Mouse (Mus musculus): ENCODE data around the gene P2ry2. TPM values are rescaled to one million over a fixed set of nuclear protein-coding genes. Genes with fewer than 3 reads are reported as not detected.
A peak's percentile ranks its signal among the peaks of the same experiment; 100 is the strongest.

Gene P2ry2
- 1.6 and 2.2 TPM in 2 replicates for polyA plus RNA-seq (2014; fragmentation: Nextera tagmentation; extraction: Ambion mirVana)

- peaks cover 34% of the 10 kb centered on the region for H3K27me3 ChIP-seq (replicated peaks; ENCODE audit: control insufficient read depth, insufficient read depth, low read length)
- peaks cover 10% of the 10 kb centered on the region for H3K4me1 ChIP-seq (replicated peaks; ENCODE audit: control insufficient read depth, insufficient read depth, low read length)
- H3K9ac ChIP-seq (ENCODE audit: low read depth, low read length) = peak within 1 kb of the TSS; percentile 37
- H3K4me3 ChIP-seq (ENCODE audit: low read depth, low read length) = peak within 1 kb of the TSS; percentile 53
- peak within 1 kb of the TSS; percentile 81 for H3K4me2 ChIP-seq
- ATAC-seq (replicated peaks; ENCODE audit: low FRiP score) = no peak
- no peaks in the 10 kb centered on the region for H3K9me3 ChIP-seq (ENCODE audit: control insufficient read depth, low read length)
- no peaks in the 10 kb centered on the region for H3K36me3 ChIP-seq (ENCODE audit: control insufficient read depth, insufficient read depth, low read length)
- DNase-seq (ENCODE audit: low spot score) = no peak
- WGBS = 62% methylated on average over 4 of the region's 4 CpGs
- H3K27ac ChIP-seq (ENCODE audit: low read depth, low read length) = no peak within 1 kb of the TSS
Observed at GRCm38 (mm10) chr7:101012541-101012940, at the start of gene P2ry2. P2ry2 (minus strand) TSS chr7:101012866.

- DNase-seq (ENCODE audit: low spot score) (no peak), ATAC-seq (replicated peaks; ENCODE audit: low FRiP score) (no peak)
- Histone ChIP-seq H3K36me3 (ENCODE audit: control insufficient read depth, insufficient read depth, low read length) (no peaks in the 10 kb centered on the region), H3K27ac (ENCODE audit: low read depth, low read length) (no peak overlapping the region), H3K4me1 (replicated peaks; ENCODE audit: control insufficient read depth, insufficient read depth, low read length) (no peaks in the 10 kb centered on the region; the same call in 1 of the 2 replicates), H3K4me2 (no peak overlapping the region), H3K9ac (ENCODE audit: low read depth, low read length) (no peak overlapping the region), H3K4me3 (ENCODE audit: low read depth, low read length) (no peak overlapping the region), H3K9me3 (ENCODE audit: control insufficient read depth, low read length) (no peaks in the 10 kb centered on the region), H3K27me3 (replicated peaks; ENCODE audit: control insufficient read depth, insufficient read depth, low read length) (no peaks in the 10 kb centered on the region)
- WGBS = 91% methylated on average over 6 of the region's 6 CpGs
Observed at GRCm38 (mm10) chr7:101062246-101062645, 49.6 kb upstream of the P2ry2 start.

GRCm38 (mm10) chr7:101061381-101061780 lies 48.7 kb upstream of the P2ry2 start:
- no peak overlapping the region for H3K4me3 ChIP-seq (ENCODE audit: low read depth, low read length)
- H3K9ac ChIP-seq (ENCODE audit: low read depth, low read length) = no peak overlapping the region; the same call in 1 of the 2 replicates
- H3K4me1 ChIP-seq (replicated peaks; ENCODE audit: control insufficient read depth, insufficient read depth, low read length) = no peaks in the 10 kb centered on the region; the same call in 1 of the 2 replicates
- H3K4me2 ChIP-seq = peak overlapping the region; percentile 59
- H3K36me3 ChIP-seq (ENCODE audit: control insufficient read depth, insufficient read depth, low read length) = no peaks in the 10 kb centered on the region
- 0 out of 2 replicates have a peak, but pooled peaks have one; percentile 21 for ATAC-seq (replicated peaks; ENCODE audit: low FRiP score)
- no peaks in the 10 kb centered on the region for H3K9me3 ChIP-seq (ENCODE audit: control insufficient read depth, low read length)
- H3K27ac ChIP-seq (ENCODE audit: low read depth, low read length) = no peak overlapping the region
- no peaks in the 10 kb centered on the region for H3K27me3 ChIP-seq (replicated peaks; ENCODE audit: control insufficient read depth, insufficient read depth, low read length)
- 5% methylated on average over 17 of the region's 17 CpGs for whole genome bisulfite sequencing
- peak; percentile 83 for DNase-seq (ENCODE audit: low spot score)

GRCm38 (mm10) chr7:101060476-101060875 lies 47.8 kb upstream of the P2ry2 start:
- no peaks in the 10 kb centered on the region for H3K36me3 ChIP-seq (ENCODE audit: control insufficient read depth, insufficient read depth, low read length)
- no peaks in the 10 kb centered on the region for H3K9me3 ChIP-seq (ENCODE audit: control insufficient read depth, low read length)
- no peak overlapping the region for H3K9ac ChIP-seq (ENCODE audit: low read depth, low read length)
- H3K4me3 ChIP-seq (ENCODE audit: low read depth, low read length) = no peak overlapping the region
- DNase-seq (ENCODE audit: low spot score) = no peak
- no peak overlapping the region; the same call in 1 of the 2 replicates for H3K27ac ChIP-seq (ENCODE audit: low read depth, low read length)
- H3K27me3 ChIP-seq (replicated peaks; ENCODE audit: control insufficient read depth, insufficient read depth, low read length) = no peaks in the 10 kb centered on the region
- no peaks in the 10 kb centered on the region; the same call in 1 of the 2 replicates for H3K4me1 ChIP-seq (replicated peaks; ENCODE audit: control insufficient read depth, insufficient read depth, low read length)
- H3K4me2 ChIP-seq = peak overlapping the region; percentile 59; the same call in 1 of the 2 replicates
- no peak for ATAC-seq (replicated peaks; ENCODE audit: low FRiP score)
- 37% methylated on average over 5 of the region's 5 CpGs for WGBS

GRCm38 (mm10) chr7:101059188-101059587 lies 46.5 kb upstream of the P2ry2 start:
- Histone ChIP-seq H3K9ac (ENCODE audit: low read depth, low read length) (no peak overlapping the region), H3K4me1 (replicated peaks; ENCODE audit: control insufficient read depth, insufficient read depth, low read length) (no peaks in the 10 kb centered on the region), H3K27me3 (replicated peaks; ENCODE audit: control insufficient read depth, insufficient read depth, low read length) (no peaks in the 10 kb centered on the region), H3K27ac (ENCODE audit: low read depth, low read length) (no peak overlapping the region), H3K4me2 (no peak overlapping the region), H3K9me3 (ENCODE audit: control insufficient read depth, low read length) (no peaks in the 10 kb centered on the region), H3K36me3 (ENCODE audit: control insufficient read depth, insufficient read depth, low read length) (no peaks in the 10 kb centered on the region), H3K4me3 (ENCODE audit: low read depth, low read length) (no peak overlapping the region)
- DNase-seq (ENCODE audit: low spot score) (no peak), ATAC-seq (replicated peaks; ENCODE audit: low FRiP score) (no peak)
- WGBS = 85% methylated on average over 5 of the region's 5 CpGs

GRCm38 (mm10) chr7:101057309-101057708 lies 44.6 kb upstream of the P2ry2 start:
- DNase-seq (ENCODE audit: low spot score) = no peak

GRCm38 (mm10) chr7:101053136-101053535 lies 40.5 kb upstream of the P2ry2 start:
- Histone ChIP-seq H3K4me3 (ENCODE audit: low read depth, low read length) (no peak overlapping the region), H3K27ac (ENCODE audit: low read depth, low read length) (no peak overlapping the region), H3K36me3 (ENCODE audit: control insufficient read depth, insufficient read depth, low read length) (no peaks in the 10 kb centered on the region), H3K4me2 (no peak overlapping the region), H3K9ac (ENCODE audit: low read depth, low read length) (no peak overlapping the region), H3K27me3 (replicated peaks; ENCODE audit: control insufficient read depth, insufficient read depth, low read length) (no peaks in the 10 kb centered on the region), H3K4me1 (replicated peaks; ENCODE audit: control insufficient read depth, insufficient read depth, low read length) (no peaks in the 10 kb centered on the region; the same call in 1 of the 2 replicates), H3K9me3 (ENCODE audit: control insufficient read depth, low read length) (no peaks in the 10 kb centered on the region)
- ATAC-seq (replicated peaks; ENCODE audit: low FRiP score) (no peak), DNase-seq (ENCODE audit: low spot score) (no peak)
- WGBS = 64% methylated on average over 2 of the region's 2 CpGs

More at GRCm38 (mm10) chr7:101057309-101057708, 44.6 kb upstream of the P2ry2 start:
- H3K9me3 ChIP-seq (ENCODE audit: control insufficient read depth, low read length) = no peaks in the 10 kb centered on the region
- H3K4me2 ChIP-seq = no peak overlapping the region
- ATAC-seq (replicated peaks; ENCODE audit: low FRiP score) = no peak
- H3K9ac ChIP-seq (ENCODE audit: low read depth, low read length) = no peak overlapping the region
- no peaks in the 10 kb centered on the region for H3K4me1 ChIP-seq (replicated peaks; ENCODE audit: control insufficient read depth, insufficient read depth, low read length)
- no peak overlapping the region for H3K27ac ChIP-seq (ENCODE audit: low read depth, low read length)
- no peaks in the 10 kb centered on the region for H3K27me3 ChIP-seq (replicated peaks; ENCODE audit: control insufficient read depth, insufficient read depth, low read length)
- H3K36me3 ChIP-seq (ENCODE audit: control insufficient read depth, insufficient read depth, low read length) = no peaks in the 10 kb centered on the region
- 79% methylated on average over 4 of the region's 4 CpGs for WGBS
- H3K4me3 ChIP-seq (ENCODE audit: low read depth, low read length) = no peak overlapping the region

- 20% methylated on average over 11 of the region's 11 CpGs for WGBS
- no peaks in the 10 kb centered on the region for H3K36me3 ChIP-seq (ENCODE audit: control insufficient read depth, insufficient read depth, low read length)
Observed at GRCm38 (mm10) chr7:101051551-101052221, 39.0 kb upstream of the P2ry2 start.

More at GRCm38 (mm10) chr7:101051551-101052221, 39.0 kb upstream of the P2ry2 start:
- DNase-seq (ENCODE audit: low spot score) (no peak), ATAC-seq (replicated peaks; ENCODE audit: low FRiP score) (0 out of 2 replicates have a peak, but pooled peaks have one; percentile 29)
- Histone ChIP-seq H3K9me3 (ENCODE audit: control insufficient read depth, low read length) (no peaks in the 10 kb centered on the region), H3K4me1 (replicated peaks; ENCODE audit: control insufficient read depth, insufficient read depth, low read length) (no peaks in the 10 kb centered on the region; the same call in 1 of the 2 replicates), H3K4me3 (ENCODE audit: low read depth, low read length) (no peak overlapping the region), H3K4me2 (no peak overlapping the region), H3K9ac (ENCODE audit: low read depth, low read length) (no peak overlapping the region), H3K27ac (ENCODE audit: low read depth, low read length) (no peak overlapping the region), H3K27me3 (replicated peaks; ENCODE audit: control insufficient read depth, insufficient read depth, low read length) (no peaks in the 10 kb centered on the region)
